In genomic region chr11:44517561-44518280, GRCm38 (mm10) we compare ENCODE assay signal across 7 mouse cellular contexts. TPM values are rescaled to one million over a fixed set of nuclear protein-coding genes. Genes with fewer than 3 reads are reported as not detected.
DNase-seq lines count a peak whose midpoint lies in the region; ATAC-seq and TF ChIP-seq lines count a peak whose summit lies in the region.

No protein-coding gene starts in this region.

- no peak overlapping the region; the same call in 1 of the 2 replicates for H3K9ac ChIP-seq in forebrain, embryonic 11.5 days (ENCODE audit: low read length)
- H3K9ac ChIP-seq in liver, embryonic 11.5 days (ENCODE audit: low read depth, low read length), result peak overlapping the region; percentile 98
- H3K9ac ChIP-seq in stomach, postnatal 0 days (ENCODE audit: low read length), result no peak overlapping the region

- peaks cover 2% of the 10 kb centered on the region for H3K36me3 ChIP-seq in megakaryocyte, embryonic 14.5 days (replicated peaks; ENCODE audit: low read length)
- H3K36me3 ChIP-seq in forebrain, embryonic 11.5 days (ENCODE audit: control insufficient read depth, insufficient read depth, low read length), result no peaks in the 10 kb centered on the region
- no peaks in the 10 kb centered on the region for H3K36me3 ChIP-seq in liver, embryonic 11.5 days (ENCODE audit: control insufficient read depth, insufficient read depth, low read length)
- H3K36me3 ChIP-seq in stomach, postnatal 0 days (ENCODE audit: control insufficient read depth, insufficient read depth, low read length), result no peaks in the 10 kb centered on the region

- peak; percentile 34 for TF ChIP-seq CTCF in stomach, postnatal 0 days (IDR thresholded peaks at IDR 0.05; ENCODE audit: low read depth)

- no peaks in the 10 kb centered on the region for H3K9me3 ChIP-seq in megakaryocyte, embryonic 14.5 days
- H3K9me3 ChIP-seq in forebrain, embryonic 11.5 days (ENCODE audit: control insufficient read depth, low read length), result no peaks in the 10 kb centered on the region
- H3K9me3 ChIP-seq in liver, embryonic 11.5 days (ENCODE audit: control insufficient read depth, low read length), result no peaks in the 10 kb centered on the region
- no peaks in the 10 kb centered on the region for H3K9me3 ChIP-seq in stomach, postnatal 0 days (ENCODE audit: control insufficient read depth, low read length)

- 61% methylated on average over 6 of the region's 6 CpGs for WGBS in forebrain, embryonic 11.5 days
- 62% methylated on average over 6 of the region's 6 CpGs for WGBS in liver, embryonic 11.5 days
- WGBS in stomach, postnatal 0 days, result 35% methylated on average over 6 of the region's 6 CpGs

- TF ChIP-seq EP300 in stomach, postnatal 0 days (optimal IDR thresholded peaks at IDR 0.05), result no peak

- no peak for ATAC-seq in megakaryocyte, adult 5-6 weeks (ENCODE audit: poor library complexity, severe bottlenecking)
- no peak for ATAC-seq in forebrain, embryonic 11.5 days (replicated peaks; ENCODE audit: low FRiP score)
- ATAC-seq in liver, embryonic 11.5 days (replicated peaks; ENCODE audit: low FRiP score), result no peak
- no peak for ATAC-seq in stomach, postnatal 0 days (ENCODE audit: low FRiP score, low TSS enrichment)

- DNase-seq in forebrain, embryonic 11.5 days (ENCODE audit: low spot score), result no peak
- DNase-seq in liver, embryonic 11.5 days (ENCODE audit: low spot score), result no peak
- no peak for DNase-seq in stomach, postnatal 0 days (ENCODE audit: low spot score)
- no peak for DNase-seq in frontal cortex, postnatal 25 days (ENCODE audit: low spot score in 2 of 2)
- no peak for DNase-seq in thymus, adult 18-20 months

- no peak overlapping the region for H3K27ac ChIP-seq in forebrain, embryonic 11.5 days (ENCODE audit: low read depth, low read length)
- H3K27ac ChIP-seq in liver, embryonic 11.5 days (ENCODE audit: low read depth, low read length), result 0 out of 2 replicates have a peak overlapping the region, but pooled peaks have one; percentile 1
- peak overlapping the region; percentile 45 for H3K27ac ChIP-seq in stomach, postnatal 0 days (replicated peaks)

- peak overlapping the region; percentile 90 for H3K4me2 ChIP-seq in forebrain, embryonic 11.5 days (ENCODE audit: low read depth, low read length, severe bottlenecking)
- H3K4me2 ChIP-seq in liver, embryonic 11.5 days, result peak overlapping the region; percentile 78
- H3K4me2 ChIP-seq in stomach, postnatal 0 days (replicated peaks; ENCODE audit: low read depth), result peak overlapping the region; percentile 78

- peak overlapping the region; percentile 99 for H3K4me3 ChIP-seq in megakaryocyte, embryonic 14.5 days (replicated peaks)
- peak overlapping the region; percentile 95; the same call in 1 of the 2 replicates for H3K4me3 ChIP-seq in forebrain, embryonic 11.5 days (ENCODE audit: low read depth, low read length)
- peak overlapping the region; percentile 97 for H3K4me3 ChIP-seq in liver, embryonic 11.5 days (ENCODE audit: low read depth, low read length)
- H3K4me3 ChIP-seq in stomach, postnatal 0 days (ENCODE audit: low read depth, low read length), result no peak overlapping the region

- H3K27me3 ChIP-seq in megakaryocyte, embryonic 14.5 days (replicated peaks), result peaks cover 2% of the 10 kb centered on the region
- H3K27me3 ChIP-seq in forebrain, embryonic 11.5 days (ENCODE audit: control insufficient read depth, insufficient read depth, low read length), result no peaks in the 10 kb centered on the region
- no peaks in the 10 kb centered on the region for H3K27me3 ChIP-seq in liver, embryonic 11.5 days (replicated peaks; ENCODE audit: control insufficient read depth, insufficient read depth, low read length)
- H3K27me3 ChIP-seq in stomach, postnatal 0 days (ENCODE audit: control insufficient read depth, insufficient read depth, low read length), result no peaks in the 10 kb centered on the region

- H3K4me1 ChIP-seq in megakaryocyte, embryonic 14.5 days, result peaks cover 23% of the 10 kb centered on the region
- H3K4me1 ChIP-seq in forebrain, embryonic 11.5 days (replicated peaks; ENCODE audit: control insufficient read depth, insufficient read depth, low read length), result 0 out of 2 replicates have a peak, but pooled peaks cover 3% of the 10 kb centered on the region
- H3K4me1 ChIP-seq in liver, embryonic 11.5 days (replicated peaks; ENCODE audit: control insufficient read depth, insufficient read depth, low read length), result peaks cover 26% of the 10 kb centered on the region
- H3K4me1 ChIP-seq in stomach, postnatal 0 days (replicated peaks; ENCODE audit: control insufficient read depth, insufficient read depth), result 0 out of 2 replicates have a peak, but pooled peaks cover 4% of the 10 kb centered on the region

RNA-seq across cellular contexts. Expression of gene Rnf145, which starts 1.0 kb away (rescaled TPM):
- polyA plus RNA-seq in megakaryocyte, embryonic 14.5 days (2012; ENCODE audit: insufficient read depth, low replicate concordance), result 13.9 and 33.4 TPM in 2 replicates
- 15.9 and 17.3 TPM in 2 replicates for total RNA-seq in megakaryocyte, adult 5-6 weeks (2015)
- total RNA-seq in megakaryocyte, adult 5-6 weeks (2017), result 20.9 and 21.0 TPM in 2 replicates
- 123 and 124 TPM in 2 replicates for polyA plus RNA-seq in forebrain, embryonic 11.5 days (2014; fragmentation: Nextera tagmentation; extraction: Ambion mirVana)
- 74.4 and 76.3 TPM in 2 replicates for polyA plus RNA-seq in liver, embryonic 11.5 days (2014; fragmentation: Nextera tagmentation; extraction: Ambion mirVana)
- polyA plus RNA-seq in stomach, postnatal 0 days (2015; fragmentation: Nextera tagmentation; extraction: Ambion mirVana), result 29.5 and 30.5 TPM in 2 replicates

RNA-seq across cellular contexts. Expression of gene Ublcp1, which starts 47.4 kb away (rescaled TPM):
- polyA plus RNA-seq in megakaryocyte, embryonic 14.5 days (2012; ENCODE audit: insufficient read depth, low replicate concordance), result 0.36 TPM in 1 of 2 replicates, not detected in the other
- total RNA-seq in megakaryocyte, adult 5-6 weeks (2015), result 23.0 and 28.1 TPM in 2 replicates
- total RNA-seq in megakaryocyte, adult 5-6 weeks (2017), result 23.8 and 27.0 TPM in 2 replicates
- 66.0 and 68.3 TPM in 2 replicates for polyA plus RNA-seq in forebrain, embryonic 11.5 days (2014; fragmentation: Nextera tagmentation; extraction: Ambion mirVana)
- polyA plus RNA-seq in liver, embryonic 11.5 days (2014; fragmentation: Nextera tagmentation; extraction: Ambion mirVana), result 54.1 and 54.6 TPM in 2 replicates
- 34.5 and 36.9 TPM in 2 replicates for polyA plus RNA-seq in stomach, postnatal 0 days (2015; fragmentation: Nextera tagmentation; extraction: Ambion mirVana)

Comparison
In these comparisons a context has a peak if more than half of its experiments do, and no peak if none do; other contexts are left out.
1. RNA of gene Ublcp1, which starts 47.4 kb away (polyA plus RNA-seq): 66.0 to 68.3 TPM in forebrain, embryonic 11.5 days, 54.1 to 54.6 TPM in liver, embryonic 11.5 days and 34.5 to 36.9 TPM in stomach, postnatal 0 days; 0.36 TPM in megakaryocyte, embryonic 14.5 days; every median in the first group is over 10 times any median in the second.
2. Peak in every context shown above with its lines, with median percentiles within 50 percentile points of each other: H3K4me2 ChIP-seq.